Mouse (Mus musculus) liver, embryonic 16.5 days (tissue): ENCODE data around the gene Proca1. TPM values are rescaled to one million over a fixed set of nuclear protein-coding genes. Genes with fewer than 3 reads are reported as not detected.
"Not testable (repeated sequence)": the region's sequence is repeated elsewhere in the genome, so short reads cannot be mapped to it uniquely, and the experiment has no call there.

ENCODE experiments used
- ATAC-seq: fragments of 200-750 bp; cut with Nextera tagmentation; 2 replicates; pipeline ENCODE4 v1.8.0; 2017; ENCODE audit warnings: low read depth, mild to moderate bottlenecking, moderate number of reproducible peaks, moderate library complexity
- H3K27ac ChIP-seq: fragments of 300-500 bp; sonication (generic); 2 replicates; pipeline ENCODE4 v1.5.1; 2014; ENCODE audit warnings: mild to moderate bottlenecking, low read length
- H3K27me3 ChIP-seq: fragments of 300-500 bp; sonication (generic); 2 replicates; pipeline ENCODE4 v1.6.1; 2014; ENCODE audit warnings: low read depth, low read length, mixed read lengths; ENCODE audit not compliant: control insufficient read depth, insufficient read depth
- H3K36me3 ChIP-seq: fragments of 300-500 bp; sonication (generic); 2 replicates; pipeline ENCODE4 v1.6.1; 2014; ENCODE audit warnings: mild to moderate bottlenecking; ENCODE audit not compliant: control insufficient read depth, insufficient read depth
- H3K4me1 ChIP-seq: fragments of 300-500 bp; sonication (generic); 2 replicates; pipeline ENCODE4 v1.6.1; 2014; ENCODE audit warnings: low read depth, low read length, mixed read lengths; ENCODE audit not compliant: control insufficient read depth
- H3K4me2 ChIP-seq: fragments of 300-500 bp; sonication (generic); 2 replicates; pipeline ENCODE4 v1.6.1; 2014; ENCODE audit warnings: low read depth, low read length, mixed read lengths
- H3K4me3 ChIP-seq: fragments of 300-500 bp; sonication (generic); 2 replicates; pipeline ENCODE4 v1.5.1; 2014; ENCODE audit warnings: low read depth, mild to moderate bottlenecking, low read length
- H3K9ac ChIP-seq: fragments of 300-500 bp; sonication (generic); 2 replicates; pipeline ENCODE4 v1.6.1; 2014; ENCODE audit warnings: low read depth, low read length
- H3K9me3 ChIP-seq: fragments of 300-500 bp; sonication (generic); replicated peaks from 2 replicates; pipeline ENCODE4 v1.6.1; 2016; ENCODE audit warnings: low read length; ENCODE audit not compliant: control insufficient read depth
- WGBS: fragments of 180-500 bp; shearing (Covaris S2); extraction: QIAGEN DNeasy Blood & Tissue Kit; methylation state at CpG from one replicate; pipeline ENCODE4 v1.1.7; 2014; ENCODE audit not compliant: insufficient replicate concordance; 5-methylcytosine and 5-hydroxymethylcytosine counted together
- polyA plus RNA-seq: library from polyadenylated mRNA; unstranded; fragments of >200 nt; fragmentation: Nextera tagmentation; extraction: Ambion mirVana; gene quantifications from 2 replicates; pipeline ENCODE4 v1.2.1, GENCODE M21; 2015

Proca1 gene
- polyA plus RNA-seq, 1 experiment from 2014 or later: 0.44 TPM

- H3K27me3 ChIP-seq: peaks cover 28% of the 10 kb centered on the region
- H3K4me3 ChIP-seq: peak overlapping the region; percentile 99
- peaks cover 27% of the 10 kb centered on the region for H3K36me3 ChIP-seq
- H3K9ac ChIP-seq: peak overlapping the region; percentile 35; the same call in 1 of the 2 replicates
- H3K27ac ChIP-seq: no peak overlapping the region; the same call in 1 of the 2 replicates
- ATAC-seq: no peak
- WGBS: 35% methylated on average over 10 of the region's 10 CpGs
- H3K9me3 ChIP-seq: no peaks in the 10 kb centered on the region
- peaks cover 38% of the 10 kb centered on the region for H3K4me1 ChIP-seq
- H3K4me2 ChIP-seq: peak overlapping the region; percentile 71
Measured at GRCm38 (mm10) chr11:78183884-78184514, 9.2 kb upstream of the Proca1 start.

GRCm38 (mm10) chr11:78184702-78185101 is 8.5 kb upstream of the Proca1 start:
- peaks cover 35% of the 10 kb centered on the region for H3K27me3 ChIP-seq
- 84% methylated on average over 6 of the region's 6 CpGs for WGBS
- H3K27ac ChIP-seq, H3K4me3 ChIP-seq, H3K4me2 ChIP-seq, H3K9me3 ChIP-seq, ATAC-seq, H3K9ac ChIP-seq: not testable (repeated sequence)
- peaks cover 32% of the 10 kb centered on the region for H3K4me1 ChIP-seq
- H3K36me3 ChIP-seq: peaks cover 23% of the 10 kb centered on the region

- no peaks in the 10 kb centered on the region for H3K9me3 ChIP-seq
- H3K9ac ChIP-seq: peak within 1 kb of the TSS; percentile 62
- peak within 1 kb of the TSS; percentile 54 for H3K4me2 ChIP-seq
- no peaks in the 10 kb centered on the region for H3K36me3 ChIP-seq
- H3K4me1 ChIP-seq: peaks cover 6% of the 10 kb centered on the region
- H3K4me3 ChIP-seq: peak within 1 kb of the TSS; percentile 59
- ATAC-seq: peak; percentile 41
- WGBS: under 1% methylated on average over 79 of the region's 80 CpGs
- H3K27me3 ChIP-seq: peaks cover 56% of the 10 kb centered on the region
- H3K27ac ChIP-seq: peak within 1 kb of the TSS; percentile 61
Measured at GRCm38 (mm10) chr11:78188331-78189233, 4.6 kb upstream of the Proca1 start, which contains the start of gene Rab34. Rab34 (plus strand) TSS chr11:78188430.

- Histone ChIP-seq H3K4me2 (peak overlapping the region; percentile 54), H3K27ac (peak overlapping the region; percentile 61), H3K9me3 (no peaks in the 10 kb centered on the region), H3K9ac (peak overlapping the region; percentile 62), H3K27me3 (peaks cover 56% of the 10 kb centered on the region), H3K36me3 (no peaks in the 10 kb centered on the region), H3K4me3 (peak overlapping the region; percentile 59), H3K4me1 (peaks cover 5% of the 10 kb centered on the region)
- peak; percentile 68 for ATAC-seq
- WGBS: 2% methylated on average over 42 of the region's 42 CpGs
Measured at GRCm38 (mm10) chr11:78189234-78190040, 3.8 kb upstream of the Proca1 start.

- Histone ChIP-seq H3K9ac (no peak overlapping the region), H3K9me3 (no peaks in the 10 kb centered on the region), H3K27ac (no peak overlapping the region), H3K36me3 (no peaks in the 10 kb centered on the region), H3K4me1 (peaks cover 11% of the 10 kb centered on the region), H3K4me2 (peak overlapping the region; percentile 54; the same call in 1 of the 2 replicates), H3K27me3 (peaks cover 56% of the 10 kb centered on the region), H3K4me3 (peak overlapping the region; percentile 59; the same call in 1 of the 2 replicates)
- ATAC-seq: no peak
- 48% methylated on average over 6 of the region's 6 CpGs for WGBS
Measured at GRCm38 (mm10) chr11:78190041-78190440, 3.2 kb upstream of the Proca1 start.

- WGBS: 1% methylated on average over 30 of the region's 30 CpGs
- no peaks in the 10 kb centered on the region for H3K9me3 ChIP-seq
- peaks cover 13% of the 10 kb centered on the region for H3K4me1 ChIP-seq
- no peaks in the 10 kb centered on the region for H3K36me3 ChIP-seq
- peak; percentile 76 for ATAC-seq
- peak overlapping the region; percentile 88 for H3K4me2 ChIP-seq
- peaks cover 22% of the 10 kb centered on the region for H3K27me3 ChIP-seq
- H3K4me3 ChIP-seq: peak overlapping the region; percentile 68
- H3K27ac ChIP-seq: no peak overlapping the region
- peak overlapping the region; percentile 61 for H3K9ac ChIP-seq
Measured at GRCm38 (mm10) chr11:78194411-78195100, 1.4 kb downstream of the Proca1 start.

GRCm38 (mm10) chr11:78195101-78195863 is 2.1 kb downstream of the Proca1 start:
- Histone ChIP-seq H3K4me3 (peak overlapping the region; percentile 68), H3K4me1 (peaks cover 13% of the 10 kb centered on the region), H3K27me3 (peaks cover 15% of the 10 kb centered on the region), H3K36me3 (no peaks in the 10 kb centered on the region), H3K4me2 (peak overlapping the region; percentile 88), H3K9me3 (no peaks in the 10 kb centered on the region), H3K9ac (peak overlapping the region; percentile 61), H3K27ac (no peak overlapping the region)
- no peak for ATAC-seq
- 61% methylated on average over 23 of the region's 23 CpGs for WGBS
